Mouse (Mus musculus): Measurements from ENCODE around the gene Rasgef1a.

DNA sequence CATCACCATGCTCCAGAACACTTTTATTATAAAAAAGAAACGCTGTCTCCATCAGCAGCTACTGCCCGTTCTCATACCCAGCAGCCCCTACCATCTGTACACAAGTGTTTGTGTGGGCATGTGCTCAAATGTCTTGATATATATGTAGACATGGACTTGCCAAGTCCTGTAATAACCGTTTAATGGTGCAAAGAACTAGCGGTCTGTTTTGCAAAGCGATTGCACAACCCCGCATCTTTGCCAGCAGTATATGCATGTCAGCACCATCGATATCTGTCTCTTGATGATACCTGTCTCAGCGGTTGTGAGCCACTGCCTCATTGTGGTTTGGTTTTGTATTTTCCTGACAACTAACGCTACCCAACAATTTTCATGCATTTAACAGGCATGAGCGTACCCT is 44.0 kb downstream of the Rasgef1a start:
- no peak for TF ChIP-seq MAX (IDR thresholded peaks at IDR 0.05; ENCODE audit: low read length)
- TF ChIP-seq GABPA (IDR thresholded peaks at IDR 0.05; ENCODE audit: low read depth, low read length): no peak
- no peak for TF ChIP-seq EP300 (IDR thresholded peaks at IDR 0.05; ENCODE audit: low read depth in 1 of 2, low read length in 2 of 2)
- no peak for TF ChIP-seq BHLHE40 (IDR thresholded peaks at IDR 0.05; ENCODE audit: borderline replicate concordance, low read depth, low read length)
- TF ChIP-seq CTCF (IDR thresholded peaks at IDR 0.05 in 2 of 3, conservative IDR thresholded peaks at IDR 0.05 in 1 of 3; ENCODE audit: control insufficient read depth in 1 of 3, insufficient read depth in 1 of 3, low read depth in 2 of 3, low read length in 3 of 3, poor library complexity in 1 of 3, severe bottlenecking in 1 of 3): no peak
- TF ChIP-seq ZMIZ1 (IDR thresholded peaks at IDR 0.05; ENCODE audit: low read depth, low read length): no peak
- TF ChIP-seq ELF1 (IDR thresholded peaks at IDR 0.05; ENCODE audit: low read depth, low read length): no peak
- no peak for TF ChIP-seq SIN3A (IDR thresholded peaks at IDR 0.05; ENCODE audit: low read length)
